Mouse (Mus musculus) layer of hippocampus, adult 8-10 months (tissue): Measurements from ENCODE around the gene Crybb2. TPM values are rescaled to one million over a fixed set of nuclear protein-coding genes. Genes with fewer than 3 reads are reported as not detected.
"Not testable (repeated sequence)": the region's sequence is repeated elsewhere in the genome, so short reads cannot be mapped to it uniquely, and the experiment has no call there.

Experiments used
- DNase-seq, 2 experiments: peaks; one replicate each; pipeline ENCODE4 v3.0.0; 2022; ENCODE audit warnings: low spot score in 2 of 2
- total RNA-seq, 4 experiments: library from RNA; stranded (reverse); gene quantifications; 2 replicates each; pipeline ENCODE4 v1.2.4; 2022

The Crybb2 gene
- not detected for total RNA-seq

DNA sequence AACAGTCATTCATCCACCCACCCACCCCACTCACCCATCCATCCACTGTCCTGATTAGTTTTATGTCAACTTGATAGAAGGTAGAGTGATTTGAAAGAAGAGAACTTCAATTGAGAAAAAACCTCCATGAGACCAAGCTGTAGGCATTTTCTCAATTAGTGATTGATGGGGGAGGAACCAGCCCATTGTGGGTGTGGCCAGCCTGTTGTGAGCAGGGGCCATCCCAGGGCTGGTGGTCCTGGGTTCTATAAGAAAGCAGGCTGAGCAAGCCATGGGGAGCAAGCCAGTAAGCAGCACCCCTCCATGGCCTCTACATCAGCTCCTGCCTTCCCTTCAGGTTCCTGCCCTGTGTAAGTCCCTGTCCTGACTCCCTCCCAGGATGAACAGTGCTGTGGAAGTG, at the start of gene Crybb2:
Gene Crybb2, minus strand, starts transcription at position 101 of the 400 bp plus-strand sequence.
- no peak for DNase-seq

DNA sequence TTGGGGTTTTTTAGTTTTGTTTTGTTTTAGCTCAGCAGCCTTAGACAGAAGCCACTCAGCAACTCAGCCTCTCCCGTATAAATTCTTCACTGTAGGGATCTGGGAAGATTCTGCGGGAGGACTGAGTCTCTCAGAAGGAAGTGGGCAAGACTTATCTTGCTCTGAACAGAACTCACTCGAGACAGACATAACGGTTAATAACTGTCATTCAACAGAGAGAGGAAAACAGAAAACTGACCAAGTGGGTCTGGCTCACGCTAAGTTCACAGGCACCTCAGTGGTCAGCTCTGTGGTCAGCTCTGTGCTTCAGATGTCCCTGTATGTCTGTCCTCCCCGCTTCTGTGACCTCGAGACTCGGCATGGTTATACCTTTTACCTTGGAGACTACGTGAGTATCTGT, 49.4 kb upstream of the Crybb2 start:
- no peak for DNase-seq

DNA sequence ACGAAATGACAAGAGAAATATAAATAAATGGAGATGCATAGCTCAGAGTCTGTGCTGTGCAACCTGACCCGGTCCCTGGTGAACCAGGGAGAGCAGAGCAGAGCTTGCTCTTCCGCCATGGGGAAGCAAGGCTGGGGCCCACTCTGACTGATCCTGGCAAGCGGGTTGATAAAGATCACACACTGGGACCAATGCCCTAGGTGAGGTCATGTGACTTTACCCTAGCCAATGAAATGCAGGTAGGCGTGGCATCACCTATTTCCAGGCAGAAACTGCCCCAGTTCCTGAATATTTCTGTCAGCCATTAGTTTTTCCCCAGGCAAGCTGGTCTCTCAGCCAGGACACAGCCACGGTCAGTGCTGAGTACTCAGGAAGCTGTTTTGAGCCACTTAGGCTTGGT, 48.8 kb upstream of the Crybb2 start:
- DNase-seq, result no peak

DNA sequence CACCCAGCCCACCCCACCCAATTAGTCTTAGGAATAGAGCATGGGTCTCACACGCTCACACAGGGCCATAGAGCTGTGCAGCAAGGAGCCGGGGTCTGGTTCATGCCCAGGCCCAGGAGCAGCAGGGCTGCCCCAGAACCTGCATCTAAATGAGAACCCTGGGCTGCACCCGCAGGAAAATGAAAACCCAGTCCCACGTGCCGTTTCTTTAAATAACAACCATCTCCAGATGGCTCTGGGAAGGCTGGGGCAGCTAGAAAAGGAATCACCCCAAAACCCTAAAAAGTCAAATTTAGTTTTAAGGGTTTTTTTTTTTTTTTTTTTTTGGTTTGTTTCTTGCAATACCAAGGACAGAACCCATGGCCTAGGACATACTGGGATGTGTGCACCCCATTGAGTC, 47.4 kb upstream of the Crybb2 start:
- no peak for DNase-seq

DNA sequence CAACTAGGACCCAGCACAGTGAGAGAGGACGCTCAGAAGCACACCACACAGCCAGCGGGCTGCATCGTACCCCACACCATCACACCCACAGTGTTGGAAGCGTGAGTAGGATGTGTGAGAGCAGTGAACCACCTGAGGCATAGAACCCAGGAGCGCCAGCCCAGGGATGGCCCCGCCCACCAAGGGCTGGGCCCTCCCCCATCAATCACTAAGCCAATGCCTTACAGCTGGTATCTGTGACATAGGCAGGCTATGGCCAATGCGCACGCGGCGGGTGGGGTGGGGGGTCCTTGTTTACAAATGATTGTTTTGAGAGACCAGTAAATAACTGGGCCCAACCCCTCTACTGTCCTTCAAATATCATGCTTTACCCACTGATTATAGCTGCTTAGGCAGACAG, 46.0 kb upstream of the Crybb2 start:
- no peak for DNase-seq

DNA sequence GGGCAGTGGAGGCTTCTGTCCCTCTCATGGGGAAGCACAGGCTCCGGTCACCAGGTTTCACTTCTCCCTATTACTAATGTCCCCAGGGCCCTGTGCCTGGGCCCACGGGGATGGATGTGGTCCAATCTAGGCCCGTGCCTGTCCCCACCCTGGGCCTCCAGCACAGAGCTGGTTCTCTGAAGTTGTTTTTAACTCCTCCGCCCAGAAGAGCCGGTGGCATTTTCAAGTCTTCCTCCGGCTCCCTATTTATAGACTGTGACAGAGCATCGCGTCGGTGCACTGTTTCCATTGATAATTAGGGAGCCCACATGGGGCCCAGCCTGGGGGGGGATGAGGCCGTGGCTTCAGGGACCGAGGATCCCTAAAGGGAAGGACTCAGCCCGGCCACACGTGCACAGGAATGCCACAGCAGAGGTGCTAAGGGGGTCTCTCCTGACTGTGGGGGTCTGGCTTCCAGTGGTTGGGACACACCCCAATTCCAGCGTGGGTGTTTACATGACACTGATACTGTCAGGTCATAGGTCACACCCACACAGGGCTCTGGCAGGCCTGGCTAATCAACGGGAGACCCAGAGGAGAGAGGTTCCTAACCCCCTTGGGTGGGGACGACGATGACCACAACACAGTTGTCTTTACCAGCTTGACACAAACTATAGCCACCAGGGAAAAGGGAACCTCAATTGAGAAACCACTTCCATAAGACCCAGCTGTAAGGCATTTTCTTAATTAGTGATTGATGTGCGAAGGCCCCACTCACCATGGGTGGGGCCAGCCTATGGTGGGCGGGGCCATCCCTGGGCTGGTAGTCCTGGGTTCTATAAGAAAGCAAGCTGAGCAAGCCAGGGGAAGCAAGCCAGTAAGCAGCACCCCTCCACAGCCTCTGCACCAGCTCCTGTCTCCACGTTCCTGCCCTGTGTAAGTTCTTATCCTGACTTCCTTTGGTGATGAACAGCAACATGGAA, 44.6 kb upstream of the Crybb2 start:
- no peak for DNase-seq

DNA sequence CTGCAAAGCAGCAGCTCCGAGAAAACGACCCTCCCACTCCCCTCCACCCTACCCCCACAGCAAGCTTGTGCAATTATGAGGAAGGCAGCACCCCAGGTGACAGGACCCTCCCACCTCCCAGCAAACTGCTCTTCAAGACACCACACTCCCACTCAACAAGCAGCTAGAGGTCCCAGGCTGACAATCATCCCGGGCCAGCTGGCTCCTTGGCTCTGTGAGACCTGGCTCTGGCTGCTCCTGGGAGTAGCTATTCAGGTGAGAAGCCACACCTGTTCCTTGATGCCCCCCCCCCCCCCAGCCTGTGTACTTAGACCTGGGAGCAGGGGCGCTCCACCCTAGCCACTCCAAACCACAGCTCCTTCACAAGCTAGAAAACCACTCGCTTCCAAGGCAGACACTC, 43.2 kb upstream of the Crybb2 start:
- DNase-seq, result no peak

DNA sequence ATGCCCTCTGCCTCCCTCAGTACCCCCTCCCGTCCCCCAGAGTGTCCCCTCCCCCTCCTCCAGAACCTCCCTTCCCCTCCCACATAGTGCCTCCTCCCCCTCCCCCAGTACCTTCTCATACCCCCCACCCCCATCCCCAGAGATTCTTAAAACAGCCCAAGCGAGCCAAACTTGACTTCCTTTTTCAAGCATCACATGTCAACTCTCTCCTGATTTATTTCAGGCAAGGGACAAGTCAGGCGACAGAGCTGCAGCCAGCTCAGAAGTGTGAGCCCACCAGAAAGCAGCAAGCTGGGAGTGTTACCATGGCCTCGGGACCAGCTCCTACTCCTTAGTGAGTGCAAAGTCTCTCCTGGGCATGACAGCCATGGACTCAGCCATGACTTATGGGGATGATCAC, 41.4 kb upstream of the Crybb2 start:
- no peak for DNase-seq

DNA sequence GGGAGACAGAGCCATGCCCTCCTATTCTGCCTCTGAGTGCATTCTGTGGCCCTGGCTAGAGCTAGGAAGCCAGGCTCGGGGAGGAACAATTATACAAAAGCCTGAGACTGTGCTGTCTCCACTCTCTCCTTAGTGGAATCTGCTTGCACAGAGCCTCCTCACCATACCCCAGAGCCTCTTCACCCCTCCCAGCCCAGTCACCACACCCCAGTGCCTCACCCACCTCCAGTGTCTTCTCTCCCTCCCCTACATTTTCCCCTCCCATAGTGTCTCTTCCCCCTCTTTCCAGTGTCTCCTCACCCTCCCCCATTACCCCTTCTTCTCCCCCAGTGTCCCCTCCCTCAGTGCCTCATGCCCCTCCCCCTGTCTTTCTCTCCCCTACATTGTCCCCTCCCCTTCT, 41.0 kb upstream of the Crybb2 start:
- no peak for DNase-seq

DNA sequence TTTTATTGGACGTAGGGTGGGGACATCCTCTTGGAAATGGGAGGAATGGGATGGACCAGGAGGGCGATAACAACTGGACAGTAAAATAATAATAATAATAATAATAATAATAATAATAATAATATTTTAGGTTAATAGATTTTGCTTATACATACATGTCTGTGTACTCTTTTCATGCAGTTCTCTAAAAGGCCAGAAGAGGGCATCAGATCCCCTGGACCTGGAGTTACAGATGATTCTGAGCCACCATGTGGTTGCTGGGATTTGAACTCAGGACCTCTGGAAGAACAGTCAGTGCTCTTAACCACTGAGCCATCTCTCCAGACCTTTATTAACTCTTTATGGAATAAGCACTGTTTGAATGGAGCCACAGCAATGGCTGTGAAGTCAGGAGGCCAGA, 39.7 kb upstream of the Crybb2 start:
- not testable (repeated sequence) for DNase-seq

DNA sequence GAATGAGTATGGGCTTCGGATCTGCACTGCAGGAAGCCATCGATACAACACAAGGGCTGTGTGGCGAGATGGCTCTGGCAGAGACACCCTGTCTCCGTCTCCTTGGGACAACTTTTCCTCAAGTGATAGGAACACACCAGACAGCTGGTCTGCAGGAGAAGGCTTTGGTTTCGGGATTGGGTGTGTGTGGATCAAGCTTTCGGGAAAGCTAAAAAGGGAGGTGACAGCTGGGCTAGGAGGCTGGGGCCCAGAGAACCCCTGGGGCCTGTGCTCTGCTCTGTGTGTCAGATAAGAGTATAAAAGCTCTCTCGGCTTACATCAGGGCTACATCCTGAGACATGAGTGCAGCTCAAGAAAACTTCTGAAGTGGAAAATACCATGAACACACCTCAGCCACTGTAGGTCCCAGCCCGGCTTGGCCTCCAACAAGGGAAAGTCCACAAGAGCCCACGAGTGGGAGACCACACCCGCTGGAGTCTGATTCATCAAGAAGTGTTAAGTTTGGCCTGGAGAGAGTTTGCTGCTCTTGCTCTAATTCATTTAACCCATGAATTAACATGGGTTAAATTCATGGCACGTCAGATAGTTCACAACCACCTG, 38.3 kb upstream of the Crybb2 start:
- DNase-seq, result no peak

DNA sequence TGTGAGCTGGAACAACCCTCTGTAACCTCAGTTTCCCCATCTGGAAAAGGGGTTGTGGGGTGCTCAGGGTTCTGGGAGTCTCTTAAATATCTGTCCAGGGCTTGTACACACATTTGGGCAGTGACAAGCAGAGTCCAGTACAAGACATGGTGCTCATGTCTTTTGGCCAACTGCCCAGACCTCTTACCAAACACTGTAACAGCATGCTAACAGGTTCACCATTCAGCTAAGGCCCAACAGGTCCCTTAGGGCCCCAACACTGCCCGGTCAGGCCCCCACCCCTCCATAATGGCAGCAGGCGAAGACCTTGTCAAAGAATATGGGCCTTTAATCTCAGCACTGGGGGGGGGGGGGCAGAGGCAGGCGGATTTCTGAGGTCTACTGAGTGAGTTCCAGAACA, 37.8 kb upstream of the Crybb2 start:
- no peak for DNase-seq

DNA sequence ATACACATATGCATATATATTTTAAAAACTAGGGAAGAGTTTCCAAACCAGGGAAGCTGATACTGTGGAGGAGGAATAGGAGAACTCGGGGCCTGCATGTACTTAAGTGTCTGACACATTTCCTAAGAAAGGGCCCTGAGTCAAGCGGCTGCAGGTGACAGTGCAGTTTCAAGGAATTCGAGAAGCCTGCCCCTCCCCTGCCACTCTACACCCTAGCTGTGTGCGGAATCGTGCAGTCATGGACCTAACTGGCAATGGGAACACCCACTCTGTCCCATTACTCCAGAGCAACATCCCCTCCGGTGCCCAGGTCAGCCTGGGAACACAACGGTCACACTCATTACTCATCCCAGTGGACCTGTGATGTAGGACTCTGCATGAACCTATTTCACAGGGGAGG, 36.7 kb upstream of the Crybb2 start:
- DNase-seq, result no peak

DNA sequence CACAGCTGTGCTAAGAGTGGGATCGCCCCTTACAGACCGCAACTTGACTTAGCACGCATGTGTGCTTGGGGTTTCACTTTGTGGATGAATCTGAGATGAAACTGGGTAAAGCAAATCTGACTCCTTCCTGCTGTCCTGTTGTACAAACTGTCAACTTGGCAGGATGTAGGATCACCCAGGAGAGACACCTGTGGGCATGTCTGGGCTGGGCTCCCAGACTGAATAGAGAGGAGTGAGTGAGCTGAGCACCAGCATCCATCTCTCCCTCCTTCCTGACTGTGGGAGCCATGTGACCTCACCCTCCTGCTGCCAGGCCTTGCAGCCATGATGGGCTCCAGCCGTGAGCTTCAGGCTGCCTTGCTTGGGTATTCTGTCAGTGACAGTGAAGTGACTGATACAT, 35.6 kb upstream of the Crybb2 start:
- DNase-seq, result no peak

DNA sequence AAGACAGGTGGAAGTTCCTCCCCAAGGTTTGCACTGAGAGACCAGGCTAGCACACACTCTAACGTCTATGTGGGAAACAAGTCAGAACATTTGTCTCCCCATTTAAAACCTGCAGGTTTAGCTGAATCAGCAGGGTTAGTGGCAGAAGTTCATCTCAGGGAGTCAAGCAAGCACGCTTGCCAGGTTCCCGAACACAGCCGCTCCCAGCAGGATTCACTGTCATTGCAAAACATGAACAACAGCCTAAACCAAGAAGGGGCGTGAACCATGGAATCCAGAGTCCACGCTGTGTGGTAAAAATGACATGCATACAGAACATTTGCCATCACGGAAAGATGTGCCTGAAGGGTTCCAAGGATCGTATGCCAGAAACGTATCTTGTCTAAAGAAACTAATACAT, 35.1 kb upstream of the Crybb2 start:
- no peak for DNase-seq

DNA sequence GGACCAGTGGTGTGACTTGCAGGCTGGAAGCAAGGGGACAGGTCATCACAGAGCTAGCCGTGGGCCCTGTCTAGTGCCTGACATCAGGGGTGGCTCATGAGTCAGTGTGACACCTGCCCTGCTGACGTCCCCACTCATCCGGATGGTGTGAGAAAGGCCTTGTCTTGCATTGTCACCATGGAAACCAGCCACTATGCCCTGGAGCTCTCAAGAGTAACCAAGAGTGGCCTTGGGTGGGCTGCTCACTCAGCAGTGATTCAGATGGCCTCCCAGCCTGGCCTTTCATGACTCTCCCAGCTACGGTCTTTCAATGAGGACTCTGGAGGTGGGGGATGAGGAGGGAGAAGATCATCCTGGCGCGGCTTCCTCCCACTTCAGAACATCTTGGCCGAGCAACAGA, 32.5 kb upstream of the Crybb2 start:
- no peak for DNase-seq

DNA sequence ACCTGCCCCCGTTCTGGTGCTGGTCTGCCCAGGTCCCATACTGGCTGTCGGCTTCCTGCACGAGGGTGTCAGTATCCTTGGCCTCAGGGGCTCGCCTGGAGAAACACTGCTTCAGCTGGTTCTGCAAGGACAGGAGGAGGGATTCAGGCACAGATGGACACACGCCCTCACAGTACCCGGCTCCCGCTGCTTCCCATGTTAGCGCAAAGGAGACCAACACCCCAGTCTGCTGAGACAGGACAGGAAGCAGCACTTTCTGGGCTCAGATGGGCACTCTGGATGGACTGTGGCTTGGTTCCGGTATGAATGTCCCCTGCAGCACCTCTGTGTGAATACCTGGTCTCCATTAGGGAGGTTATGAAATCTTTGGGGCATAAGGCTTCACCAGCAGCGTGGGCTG, 31.5 kb upstream of the Crybb2 start:
- DNase-seq, result no peak

DNA sequence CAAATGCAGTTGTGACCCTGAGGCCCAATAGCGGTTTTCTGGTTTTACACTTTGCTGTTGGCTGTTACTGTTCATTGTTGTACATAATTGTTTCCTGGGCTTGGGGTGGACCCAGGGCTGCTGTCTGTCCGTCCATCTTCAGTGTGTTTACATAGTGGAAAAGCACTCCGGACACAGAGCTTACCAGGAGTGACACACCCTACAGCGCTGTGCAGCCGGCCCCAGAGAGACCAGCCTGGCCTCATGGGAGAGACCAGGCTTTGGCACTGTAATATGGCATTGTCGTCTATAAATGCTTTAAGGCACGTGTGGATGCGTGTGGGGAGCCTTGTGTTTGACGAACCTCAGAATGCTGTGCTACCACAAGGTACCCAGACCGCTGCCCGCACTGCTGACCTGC, 30.5 kb upstream of the Crybb2 start:
- DNase-seq, result no peak

DNA sequence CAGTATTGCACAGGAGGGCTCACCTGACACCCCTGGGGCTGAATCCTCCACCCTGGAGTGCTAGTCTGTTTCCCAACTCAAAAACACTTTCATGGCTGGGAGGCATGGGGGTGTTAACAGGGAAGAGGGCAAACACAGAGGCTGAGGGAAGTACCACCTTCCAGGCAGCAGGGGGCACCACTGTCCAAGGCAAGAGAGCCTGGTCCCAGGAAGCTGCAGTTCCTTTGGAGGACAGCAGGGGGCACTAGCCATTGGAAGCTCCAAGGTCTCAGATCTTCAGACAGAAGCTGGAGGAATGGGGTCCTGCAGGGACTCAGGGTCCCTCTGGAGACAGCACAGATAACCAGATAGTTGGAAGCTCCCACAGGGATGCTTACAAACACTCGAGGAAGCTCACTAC, 29.6 kb upstream of the Crybb2 start:
- DNase-seq, result peak; percentile 78 to 92

DNA sequence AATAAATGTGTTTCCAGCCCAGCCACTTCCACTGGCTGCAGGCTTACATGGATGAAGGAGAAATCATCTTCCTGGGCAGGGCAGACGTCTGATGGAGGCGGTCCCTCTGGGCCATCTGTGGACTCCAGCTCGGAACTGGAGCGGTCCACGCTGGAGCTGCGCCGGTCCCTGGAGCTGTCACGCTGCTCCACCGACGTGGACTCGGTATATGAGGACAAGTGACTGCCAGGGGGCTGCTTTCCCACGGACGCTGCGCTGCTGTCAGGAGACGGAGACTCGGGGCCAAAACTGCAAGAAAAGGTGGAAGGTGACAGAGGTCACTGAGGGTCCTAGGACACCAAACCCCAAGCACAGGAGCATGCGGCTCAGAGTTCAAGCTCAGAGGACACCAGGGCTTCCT, 27.6 kb upstream of the Crybb2 start:
- DNase-seq, result no peak

DNA sequence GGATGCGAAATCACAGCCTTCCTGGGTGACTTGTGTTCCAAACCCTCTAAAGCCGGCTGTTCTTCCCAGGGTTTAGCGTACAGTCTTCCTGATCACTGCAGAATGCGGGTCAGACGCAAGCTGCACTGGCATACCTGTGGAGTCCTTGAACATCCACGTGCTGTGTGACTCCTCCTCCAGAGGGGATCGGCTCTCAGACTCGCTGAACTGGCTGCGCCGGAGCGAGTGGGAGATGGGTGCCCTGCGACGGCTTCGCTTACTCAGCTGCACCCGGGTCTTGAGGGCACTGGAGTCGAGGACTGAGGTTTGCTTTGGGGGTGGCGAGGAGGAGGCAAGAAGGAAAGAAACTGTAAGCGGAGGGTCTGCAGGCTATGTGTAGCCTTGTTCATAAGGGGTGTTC, 25.5 kb upstream of the Crybb2 start:
- DNase-seq, result no peak

DNA sequence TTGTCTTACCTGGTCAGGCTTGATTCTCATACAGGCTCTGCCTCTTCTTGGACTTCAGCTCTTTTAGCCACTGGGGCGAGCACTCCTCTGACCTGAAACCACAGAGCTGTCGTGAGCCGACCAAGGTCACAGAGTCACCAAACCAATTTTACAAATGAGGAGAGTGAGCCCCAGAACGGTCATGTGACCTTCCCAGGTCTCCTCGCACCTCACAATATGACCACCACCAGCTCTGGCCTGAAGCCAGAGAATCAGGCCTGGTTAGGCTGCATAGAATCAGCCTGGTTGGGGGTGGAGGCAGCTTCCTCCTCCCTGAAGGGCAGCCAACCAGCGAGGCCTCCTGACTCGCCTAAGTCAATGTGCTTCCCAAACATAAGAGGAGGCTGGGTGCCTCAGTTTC, 22.5 kb upstream of the Crybb2 start:
- DNase-seq, result no peak

DNA sequence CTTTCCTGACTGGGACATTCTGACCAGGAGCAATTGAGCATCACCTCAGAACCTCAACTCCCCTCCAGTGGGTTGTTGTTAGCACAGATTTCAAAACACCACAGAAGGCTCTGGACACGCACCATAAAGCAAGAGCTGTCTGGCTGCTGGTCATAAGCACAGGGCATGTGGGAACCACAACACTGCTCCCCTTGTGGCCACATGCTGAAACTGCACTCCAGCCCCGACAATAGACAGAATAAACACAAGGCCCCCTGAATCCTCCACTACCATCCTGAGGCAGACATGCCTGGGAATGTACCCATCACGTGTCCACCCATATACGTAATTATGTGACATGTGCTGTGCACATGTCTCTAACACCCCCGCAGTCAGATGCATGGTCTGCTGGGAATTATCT, 21.2 kb upstream of the Crybb2 start:
- no peak for DNase-seq
